Mouse (Mus musculus): Measurements from ENCODE around the gene Cd4.
"Not testable (repeated sequence)": the region's sequence is repeated elsewhere in the genome, so short reads cannot be mapped to it uniquely, and the experiment has no call there.

Gene Cd4

GRCm38 (mm10) chr6:124840241-124841167 lies 47.5 kb downstream of the Cd4 start, which contains the start of gene Gnb3:
Gene Gnb3 (minus strand): TSS chr6:124840275.
- DNase-seq = no peak

GRCm38 (mm10) chr6:124839805-124840204 lies 48.2 kb downstream of the Cd4 start:
- no peak for DNase-seq

- DNase-seq = no peak
These were observed 51.6 kb downstream of the Cd4 start for GRCm38 (mm10) chr6:124836411-124836810.

- DNase-seq = no peak
These were observed 52.5 kb downstream of the Cd4 start for GRCm38 (mm10) chr6:124835531-124835930.

- DNase-seq = no peak
These were observed 53.4 kb downstream of the Cd4 start for GRCm38 (mm10) chr6:124834512-124835081.

GRCm38 (mm10) chr6:124831649-124832048 lies 56.4 kb downstream of the Cd4 start:
- no peak for DNase-seq

- DNase-seq = not testable (repeated sequence)
These were observed 56.8 kb downstream of the Cd4 start for GRCm38 (mm10) chr6:124831199-124831598.

GRCm38 (mm10) chr6:124829799-124830700 lies 58.0 kb downstream of the Cd4 start:
- peak; percentile 96 for DNase-seq

GRCm38 (mm10) chr6:124828868-124829798 lies 58.9 kb downstream of the Cd4 start, which contains the start of the genes Usp5 and Cdca3:
Gene Usp5 (minus strand): TSS chr6:124829484.
Gene Cdca3 (plus strand): TSS chr6:124829547.
- peak; percentile 100 for DNase-seq

GRCm38 (mm10) chr6:124828101-124828592 lies 59.9 kb downstream of the Cd4 start:
- no peak for DNase-seq

- no peak for DNase-seq
These were observed 66.0 kb downstream of the Cd4 start for GRCm38 (mm10) chr6:124822049-124822448.

- DNase-seq = no peak
These were observed 67.1 kb downstream of the Cd4 start for GRCm38 (mm10) chr6:124820891-124821290.

GRCm38 (mm10) chr6:124817971-124818370 lies 70.0 kb downstream of the Cd4 start:
- DNase-seq = no peak

- DNase-seq = no peak
These were observed 70.5 kb downstream of the Cd4 start for GRCm38 (mm10) chr6:124817563-124817962.

GRCm38 (mm10) chr6:124817125-124817524 lies 70.9 kb downstream of the Cd4 start:
- no peak for DNase-seq

- no peak for DNase-seq
These were observed 71.4 kb downstream of the Cd4 start for GRCm38 (mm10) chr6:124816611-124817010.

- DNase-seq = no peak
These were observed 72.9 kb downstream of the Cd4 start for GRCm38 (mm10) chr6:124814858-124815774.
